Mouse (Mus musculus) cortical plate, adult 2 months (tissue): ENCODE measurements around the gene Jtb. TPM values are rescaled to one million over a fixed set of nuclear protein-coding genes. Genes with fewer than 3 reads are reported as not detected.
"Not testable (repeated sequence)": the region's sequence is repeated elsewhere in the genome, so short reads cannot be mapped to it uniquely, and the experiment has no call there.

Experiments used
- H3K27ac ChIP-seq: fragments of 200-500 bp; 2 replicates; pipeline ENCODE4 v1.5.1; 2012; ENCODE audit warnings: low read length, control low read depth, inconsistent platforms; ENCODE audit not compliant: insufficient read depth
- H3K4me1 ChIP-seq: fragments of 200-500 bp; 2 replicates; pipeline ENCODE4 v1.6.1; 2011; ENCODE audit warnings: low read length; ENCODE audit not compliant: control insufficient read depth, insufficient read depth
- H3K4me3 ChIP-seq: fragments of 200-500 bp; 2 replicates; pipeline ENCODE4 v1.5.1; 2011; ENCODE audit warnings: mild to moderate bottlenecking, low read length, control low read depth; ENCODE audit not compliant: insufficient read depth
- CTCF ChIP-seq: fragments of 200-500 bp; IDR thresholded peaks from 2 replicates; pipeline ENCODE4 v1.5.1; 2011; ENCODE audit warnings: mild to moderate bottlenecking, control low read depth, low read length; ENCODE audit not compliant: insufficient read depth; ENCODE audit errors: extremely low read depth
- POLR2A ChIP-seq: fragments of 200-500 bp; IDR thresholded peaks from 2 replicates; pipeline ENCODE4 v1.6.1; 2011; ENCODE audit warnings: mild to moderate bottlenecking, low read length, control low read depth; ENCODE audit not compliant: insufficient read depth; ENCODE audit errors: extremely low read depth
- polyA plus RNA-seq: library from polyadenylated mRNA; depleted of rRNA; stranded (reverse); fragments of >200 nt; gene quantifications from 2 replicates; pipeline ENCODE4 v1.2.3, GENCODE M21; 2012

Gene Jtb
- polyA plus RNA-seq, 1 experiment: 59.2 TPM

DNA sequence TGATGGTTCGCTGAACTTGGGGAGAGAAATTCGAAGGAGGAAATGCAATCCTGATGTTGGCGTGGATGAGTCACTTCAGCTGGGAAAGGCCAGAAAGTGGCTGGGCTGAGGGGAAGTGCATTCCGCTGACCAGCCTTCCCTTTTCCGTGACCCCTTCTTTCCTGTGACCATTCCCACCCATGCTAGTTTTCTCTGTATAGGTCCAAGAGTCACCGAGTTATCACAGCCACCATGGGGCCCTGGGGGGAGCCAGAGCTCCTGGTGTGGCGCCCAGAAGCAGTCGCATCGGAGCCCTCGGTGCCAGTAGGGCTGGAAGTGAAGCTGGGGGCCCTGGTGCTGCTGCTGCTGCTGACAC, 17.3 kb downstream of the Jtb start:
- peaks cover 2% of the 10 kb centered on the region for H3K4me1 ChIP-seq
- peak overlapping the region; percentile 76; the same call in 1 of the 2 replicates for H3K27ac ChIP-seq
- peak overlapping the region; percentile 66 for H3K4me3 ChIP-seq
- TF ChIP-seq POLR2A (no peak), CTCF (no peak)

DNA sequence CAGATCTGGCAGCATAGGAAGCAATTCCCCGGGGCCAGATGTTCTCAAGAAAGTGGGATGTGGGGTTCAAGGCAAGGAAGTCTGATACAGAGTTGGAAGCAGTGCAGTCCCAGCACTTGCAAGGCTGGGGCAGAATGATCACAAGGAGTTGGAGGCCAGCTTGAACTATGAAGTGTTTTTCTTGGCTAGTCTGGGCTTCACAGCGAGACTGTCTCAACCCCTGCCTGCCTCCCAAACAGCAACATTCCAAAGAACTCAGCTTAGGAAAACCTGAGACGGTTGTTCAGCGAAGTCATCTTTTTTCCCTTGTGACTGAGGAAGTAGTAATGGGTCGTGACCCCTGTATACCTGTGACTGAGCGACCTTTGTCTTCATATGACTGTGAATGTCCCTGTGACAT, 19.4 kb downstream of the Jtb start:
- TF ChIP-seq POLR2A (no peak), CTCF (no peak)
- no peak overlapping the region for H3K27ac ChIP-seq
- H3K4me1 ChIP-seq: peaks cover 5% of the 10 kb centered on the region
- H3K4me3 ChIP-seq: no peak overlapping the region

DNA sequence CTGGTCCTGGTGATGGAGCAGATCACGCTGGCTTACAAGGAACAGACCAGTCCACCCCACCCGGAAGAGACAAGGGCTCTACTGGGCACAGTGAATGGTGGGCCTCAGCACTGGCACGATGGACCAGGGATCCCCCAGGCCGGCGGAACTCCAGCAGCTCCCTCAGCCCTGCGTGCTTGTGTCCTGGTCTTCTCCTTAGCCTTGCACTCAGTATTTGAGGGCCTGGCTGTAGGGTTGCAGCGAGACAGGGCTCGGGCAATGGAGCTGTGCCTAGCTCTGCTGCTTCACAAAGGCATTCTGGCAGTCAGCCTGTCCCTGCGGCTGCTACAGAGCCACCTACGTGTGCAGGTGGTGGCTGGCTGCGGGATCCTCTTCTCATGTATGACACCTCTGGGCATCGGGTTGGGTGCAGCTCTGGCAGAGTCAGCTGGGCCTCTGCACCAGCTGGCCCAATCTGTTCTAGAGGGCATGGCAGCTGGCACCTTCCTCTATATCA, 20.4 kb downstream of the Jtb start:
- not testable (repeated sequence) for H3K27ac ChIP-seq, H3K4me1 ChIP-seq, H3K4me3 ChIP-seq

DNA sequence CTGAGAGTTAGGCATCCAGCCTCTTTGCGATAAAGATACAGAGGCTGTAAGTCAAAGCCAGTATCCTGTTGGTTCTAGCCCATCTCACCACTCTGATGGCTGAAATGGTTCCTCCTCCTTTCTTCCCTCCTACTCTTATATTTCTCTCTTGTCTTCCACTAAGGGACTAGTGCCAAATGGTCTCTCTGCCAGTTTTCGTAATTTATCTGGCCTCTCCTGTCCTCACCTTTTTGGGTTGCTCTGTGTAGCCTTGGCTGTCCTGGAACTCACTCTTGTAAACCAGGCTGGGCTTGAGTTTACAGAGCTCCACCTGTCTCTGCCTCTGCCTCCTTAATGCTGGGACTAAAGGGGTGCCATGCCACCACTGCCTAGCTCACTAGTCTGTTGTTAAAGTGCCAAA, 21.3 kb downstream of the Jtb start:
- H3K4me1 ChIP-seq, H3K4me3 ChIP-seq, H3K27ac ChIP-seq: not testable (repeated sequence)

DNA sequence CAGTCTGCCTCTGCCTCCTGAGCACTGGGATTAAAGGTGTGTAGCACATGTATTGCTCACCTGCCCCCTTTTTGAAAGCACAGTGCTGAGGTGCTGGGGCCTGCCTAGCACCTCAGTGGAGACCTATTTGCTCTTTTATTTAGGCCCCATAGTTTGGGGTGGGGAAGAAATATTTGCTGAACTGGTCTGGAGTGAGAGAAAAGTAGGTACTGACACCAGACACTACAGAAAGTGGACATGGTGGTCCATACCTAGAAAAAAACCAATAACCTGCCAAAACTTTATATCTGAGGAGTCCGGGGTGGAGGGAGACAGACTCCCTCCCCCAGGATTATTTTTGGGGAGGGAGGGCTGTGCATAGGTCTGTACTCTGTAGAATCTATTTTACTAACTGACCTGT, 21.8 kb downstream of the Jtb start:
- not testable (repeated sequence) for H3K27ac ChIP-seq, H3K4me1 ChIP-seq, H3K4me3 ChIP-seq

DNA sequence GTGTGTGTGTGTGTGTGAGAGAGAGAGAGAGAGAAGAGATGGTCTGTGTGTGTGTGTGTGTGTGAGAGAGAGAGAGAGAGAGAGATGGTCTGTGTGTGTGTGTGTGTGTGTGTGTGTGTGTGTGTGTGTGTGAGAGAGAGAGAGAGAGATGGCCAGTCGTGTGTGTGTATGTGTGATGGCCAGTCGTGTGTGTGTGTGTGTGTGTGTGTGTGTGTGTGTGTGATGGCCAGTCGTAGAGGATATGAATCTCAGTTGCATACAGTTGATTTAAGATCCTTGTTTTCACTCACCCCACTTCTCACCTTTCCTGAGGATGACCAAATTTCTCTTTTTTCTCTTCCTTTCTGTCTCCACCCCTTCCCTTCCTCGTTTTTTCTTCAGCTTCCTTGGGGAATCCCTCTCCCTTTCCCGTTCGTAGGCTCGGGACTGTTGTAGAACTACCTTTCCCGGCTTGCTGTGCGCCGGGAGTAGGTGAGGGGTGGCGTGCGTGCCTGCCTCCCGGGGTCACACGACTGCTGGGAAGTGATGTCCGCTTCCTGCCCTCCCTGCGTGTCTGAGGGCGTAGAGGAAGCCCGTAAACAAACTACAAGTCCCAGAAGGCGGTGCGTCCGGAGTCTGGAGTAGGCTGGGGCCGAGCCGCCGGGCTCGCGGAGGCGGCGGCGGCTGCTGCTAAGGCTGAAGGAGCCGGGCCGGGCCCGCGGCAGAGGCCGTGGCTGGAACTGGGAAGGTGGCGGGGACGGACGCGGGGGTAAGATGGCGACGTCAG, 22.4 kb downstream of the Jtb start, which contains the start of gene Crtc2:
Gene Crtc2, plus strand, starts transcription at position 511 of the 766 bp plus-strand sequence.
- Histone ChIP-seq H3K4me3 (peak within 1 kb of the TSS; percentile 79), H3K27ac (peak within 1 kb of the TSS; percentile 81), H3K4me1 (peaks cover 7% of the 10 kb centered on the region)
- TF ChIP-seq CTCF (no peak), POLR2A (peak; percentile 45; the same call in 1 of the 2 replicates)

DNA sequence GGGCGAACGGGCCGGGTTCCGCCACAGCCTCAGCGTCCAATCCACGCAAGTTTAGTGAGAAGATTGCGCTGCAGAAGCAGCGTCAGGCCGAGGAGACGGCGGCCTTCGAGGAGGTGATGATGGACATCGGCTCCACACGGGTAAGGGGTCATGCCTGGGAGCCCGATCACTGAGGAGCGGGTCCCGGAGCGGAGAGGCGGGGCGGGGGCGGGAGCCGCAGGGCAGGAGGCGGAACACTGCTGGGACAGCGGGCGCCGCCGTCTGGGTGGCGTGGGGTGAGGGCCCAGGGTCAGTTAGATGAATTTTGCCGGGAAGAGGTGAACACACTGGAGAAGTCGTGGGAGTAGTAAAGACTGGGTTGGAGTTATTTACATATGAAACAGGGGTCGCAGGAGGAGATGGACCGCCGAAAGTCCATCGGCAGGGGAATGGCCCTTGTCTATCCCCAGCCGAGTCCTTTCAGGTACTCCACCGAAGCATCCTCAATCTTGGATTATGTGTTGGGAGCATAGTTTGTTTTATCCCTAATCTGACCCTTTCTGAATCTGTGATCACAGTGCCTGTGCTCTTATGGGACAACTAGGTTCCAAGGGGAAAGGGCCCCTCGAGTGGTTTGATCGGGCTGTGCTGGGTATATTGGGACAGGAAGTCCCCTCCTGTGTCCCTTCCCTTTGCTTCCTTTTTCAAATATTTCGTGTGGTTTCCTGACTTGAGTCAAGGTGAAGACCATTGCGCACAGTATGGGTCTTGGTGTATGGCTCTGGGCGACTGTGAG, 23.2 kb downstream of the Jtb start:
- H3K4me3 ChIP-seq: peak overlapping the region; percentile 79
- peaks cover 7% of the 10 kb centered on the region for H3K4me1 ChIP-seq
- peak overlapping the region; percentile 81 for H3K27ac ChIP-seq
- TF ChIP-seq CTCF (no peak), POLR2A (no peak)

DNA sequence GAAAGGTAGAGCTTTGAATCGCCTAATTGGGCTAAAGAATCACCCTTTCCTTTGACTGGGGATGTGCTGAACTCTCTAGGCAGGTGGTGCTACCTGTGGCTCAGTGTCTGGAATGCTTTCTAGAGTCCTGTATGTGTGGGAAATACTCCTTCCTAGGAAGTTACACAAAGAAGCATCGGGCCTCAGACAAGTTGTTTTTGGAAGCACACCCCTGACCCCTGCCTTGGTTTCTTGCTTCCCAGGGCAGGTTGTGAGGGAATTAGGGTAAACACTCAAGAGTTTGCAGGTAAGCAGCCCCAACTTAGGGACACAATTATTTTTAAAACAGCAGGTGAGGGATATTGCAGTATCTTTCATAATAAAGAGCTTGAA, 23.8 kb downstream of the Jtb start:
- Histone ChIP-seq H3K4me3 (peak overlapping the region; percentile 79), H3K4me1 (peaks cover 7% of the 10 kb centered on the region), H3K27ac (no peak overlapping the region)
- TF ChIP-seq POLR2A (no peak), CTCF (no peak)

DNA sequence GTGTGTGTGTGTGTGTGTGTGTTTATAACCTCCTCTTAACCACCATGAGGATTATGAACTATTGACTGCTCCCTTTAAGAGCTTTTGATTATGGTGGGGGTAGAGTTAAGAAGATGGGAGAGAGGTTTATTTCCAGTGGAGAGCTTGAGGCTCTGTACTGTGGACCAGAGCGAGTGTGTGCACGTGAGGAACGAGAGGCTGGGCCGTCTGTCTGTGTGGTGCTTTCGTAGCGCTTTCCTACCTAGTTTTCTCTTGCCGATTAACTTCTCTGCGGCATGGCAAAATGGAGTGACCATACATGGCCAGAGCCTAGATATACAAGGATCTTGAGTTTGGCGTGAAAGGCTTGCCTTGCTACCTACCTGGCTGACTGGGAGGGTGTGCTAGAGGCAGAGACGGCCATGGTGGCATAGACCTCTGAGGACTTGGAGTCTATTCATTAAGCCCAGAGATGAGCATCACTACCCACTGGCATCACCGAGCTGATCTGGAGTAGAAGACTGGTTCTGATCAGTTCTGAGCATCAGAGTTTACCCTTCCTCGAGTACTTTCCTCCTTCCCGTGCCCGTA, 24.5 kb downstream of the Jtb start:
- Histone ChIP-seq H3K4me3 (no peak overlapping the region), H3K27ac (no peak overlapping the region)
- TF ChIP-seq CTCF: no peak
- no peak for TF ChIP-seq POLR2A

More for the DNA sequence above, 24.5 kb downstream of the Jtb start:
- peaks cover 7% of the 10 kb centered on the region for H3K4me1 ChIP-seq
